Mouse (Mus musculus) embryonic facial prominence, embryonic 15.5 days (tissue): Measurements from ENCODE around the gene Ube4b. TPM values are rescaled to one million over a fixed set of nuclear protein-coding genes. Genes with fewer than 3 reads are reported as not detected.

Source experiments
- ATAC-seq: fragments of 200-750 bp; cut with Nextera tagmentation; 2 replicates; pipeline ENCODE4 v1.8.0; 2017; ENCODE audit warnings: low read depth, moderate TSS enrichment; ENCODE audit not compliant: insufficient number of reproducible peaks, low FRiP score, low TSS enrichment
- H3K27ac ChIP-seq: fragments of 300-500 bp; sonication (generic); replicated peaks from 2 replicates; pipeline ENCODE4 v1.5.1; 2015; ENCODE audit warnings: mild to moderate bottlenecking, inconsistent platforms
- H3K27me3 ChIP-seq: fragments of 300-500 bp; sonication (generic); 2 replicates; pipeline ENCODE4 v1.6.1; 2015; ENCODE audit warnings: inconsistent platforms
- H3K36me3 ChIP-seq: fragments of 300-500 bp; sonication (generic); 2 replicates; pipeline ENCODE4 v1.6.1; 2015; ENCODE audit warnings: mild to moderate bottlenecking, inconsistent platforms
- H3K4me1 ChIP-seq: fragments of 300-500 bp; sonication (generic); 2 replicates; pipeline ENCODE4 v1.6.1; 2015; ENCODE audit warnings: inconsistent platforms
- H3K4me2 ChIP-seq: fragments of 300-500 bp; sonication (generic); replicated peaks from 2 replicates; pipeline ENCODE4 v1.6.1; 2015; ENCODE audit warnings: mild to moderate bottlenecking, inconsistent platforms
- H3K4me3 ChIP-seq: fragments of 300-500 bp; sonication (generic); replicated peaks from 2 replicates; pipeline ENCODE4 v1.5.1; 2015; ENCODE audit warnings: mild to moderate bottlenecking, inconsistent platforms
- H3K9ac ChIP-seq: fragments of 300-500 bp; sonication (generic); 2 replicates; pipeline ENCODE4 v1.6.1; 2015; ENCODE audit warnings: inconsistent platforms
- H3K9me3 ChIP-seq: fragments of 300-500 bp; sonication (generic); replicated peaks from 2 replicates; pipeline ENCODE4 v1.6.1; 2016; ENCODE audit warnings: inconsistent platforms
- WGBS: fragments of 180-500 bp; shearing (Covaris S2); methylation state at CpG from one replicate; pipeline ENCODE4 v1.1.7; 2015; 5-methylcytosine and 5-hydroxymethylcytosine counted together
- polyA plus RNA-seq: library from polyadenylated mRNA; unstranded; fragments of >200 nt; fragmentation: Nextera tagmentation; extraction: Ambion mirVana; gene quantifications from 2 replicates; pipeline ENCODE4 v1.2.1, GENCODE M21; 2015

Ube4b gene
- polyA plus RNA-seq, 1 experiment from 2014 or later, result 45.8 TPM

- Histone ChIP-seq H3K27ac (no peak overlapping the region), H3K4me1 (0 out of 2 replicates have a peak, but pooled peaks cover 6% of the 10 kb centered on the region), H3K36me3 (no peaks in the 10 kb centered on the region), H3K27me3 (no peaks in the 10 kb centered on the region), H3K4me3 (no peak overlapping the region), H3K4me2 (no peak overlapping the region), H3K9ac (no peak overlapping the region), H3K9me3 (no peaks in the 10 kb centered on the region)
- no peak for ATAC-seq
- WGBS, result 82% methylated on average over 5 of the region's 5 CpGs
Measured at GRCm38 (mm10) chr4:149429592-149429991, 3.0 kb upstream of the Ube4b start.

- H3K36me3 ChIP-seq, result no peaks in the 10 kb centered on the region
- H3K9me3 ChIP-seq, result no peaks in the 10 kb centered on the region
- peak overlapping the region; percentile 67 for H3K4me2 ChIP-seq
- no peaks in the 10 kb centered on the region for H3K27me3 ChIP-seq
- peak overlapping the region; percentile 99 for H3K27ac ChIP-seq
- peaks cover 17% of the 10 kb centered on the region; the same call in 1 of the 2 replicates for H3K4me1 ChIP-seq
- no peak for ATAC-seq
- under 1% methylated on average over 35 of the region's 35 CpGs for WGBS
- peak overlapping the region; percentile 99 for H3K4me3 ChIP-seq
- peak overlapping the region; percentile 86 for H3K9ac ChIP-seq
Measured at GRCm38 (mm10) chr4:149425801-149426292, 702 bp downstream of the Ube4b start.

- no peaks in the 10 kb centered on the region for H3K27me3 ChIP-seq
- WGBS, result under 1% methylated on average over 9 of the region's 9 CpGs
- H3K4me3 ChIP-seq, result peak overlapping the region; percentile 99
- H3K9ac ChIP-seq, result peak overlapping the region; percentile 31; the same call in 1 of the 2 replicates
- H3K4me1 ChIP-seq, result peaks cover 21% of the 10 kb centered on the region
- ATAC-seq, result no peak
- H3K9me3 ChIP-seq, result no peaks in the 10 kb centered on the region
- no peak overlapping the region for H3K27ac ChIP-seq
- H3K4me2 ChIP-seq, result peak overlapping the region; percentile 67
- no peaks in the 10 kb centered on the region for H3K36me3 ChIP-seq
Measured at GRCm38 (mm10) chr4:149424755-149425154, 1.8 kb downstream of the Ube4b start.

- Histone ChIP-seq H3K4me1 (peaks cover 51% of the 10 kb centered on the region), H3K4me2 (no peak overlapping the region), H3K27ac (no peak overlapping the region), H3K4me3 (no peak overlapping the region), H3K9ac (no peak overlapping the region), H3K27me3 (no peaks in the 10 kb centered on the region), H3K9me3 (no peaks in the 10 kb centered on the region), H3K36me3 (no peaks in the 10 kb centered on the region)
- ATAC-seq, result no peak
- WGBS, result 61% methylated on average over 5 of the region's 5 CpGs
Measured at GRCm38 (mm10) chr4:149417854-149418365, 8.6 kb downstream of the Ube4b start.

GRCm38 (mm10) chr4:149416986-149417385 lies 9.6 kb downstream of the Ube4b start:
- no peak overlapping the region for H3K27ac ChIP-seq
- H3K36me3 ChIP-seq, result peaks cover 3% of the 10 kb centered on the region; the same call in 1 of the 2 replicates
- no peak for ATAC-seq
- no peaks in the 10 kb centered on the region for H3K27me3 ChIP-seq
- H3K9ac ChIP-seq, result no peak overlapping the region
- no peak overlapping the region for H3K4me3 ChIP-seq
- 75% methylated on average over 2 of the region's 2 CpGs for WGBS
- no peak overlapping the region for H3K4me2 ChIP-seq
- peaks cover 49% of the 10 kb centered on the region for H3K4me1 ChIP-seq
- no peaks in the 10 kb centered on the region for H3K9me3 ChIP-seq

GRCm38 (mm10) chr4:149416417-149416816 lies 10.1 kb downstream of the Ube4b start:
- H3K4me3 ChIP-seq, result no peak overlapping the region
- peaks cover 43% of the 10 kb centered on the region for H3K4me1 ChIP-seq
- peaks cover 3% of the 10 kb centered on the region; the same call in 1 of the 2 replicates for H3K36me3 ChIP-seq
- 44% methylated on average over 10 of the region's 10 CpGs for WGBS
- no peak overlapping the region for H3K9ac ChIP-seq
- no peak for ATAC-seq
- H3K9me3 ChIP-seq, result no peaks in the 10 kb centered on the region
- no peaks in the 10 kb centered on the region for H3K27me3 ChIP-seq
- no peak overlapping the region for H3K4me2 ChIP-seq
- peak overlapping the region; percentile 48; the same call in 1 of the 2 replicates for H3K27ac ChIP-seq

- H3K9ac ChIP-seq, result no peak overlapping the region
- H3K9me3 ChIP-seq, result no peaks in the 10 kb centered on the region
- H3K4me1 ChIP-seq, result peaks cover 42% of the 10 kb centered on the region
- peaks cover 3% of the 10 kb centered on the region; the same call in 1 of the 2 replicates for H3K36me3 ChIP-seq
- peak; percentile 75 for ATAC-seq
- peak overlapping the region; percentile 48 for H3K27ac ChIP-seq
- H3K4me2 ChIP-seq, result 0 out of 2 replicates have a peak overlapping the region, but pooled peaks have one; percentile 3
- 19% methylated on average over 13 of the region's 13 CpGs for WGBS
- H3K4me3 ChIP-seq, result no peak overlapping the region
- no peaks in the 10 kb centered on the region for H3K27me3 ChIP-seq
Measured at GRCm38 (mm10) chr4:149415651-149416169, 10.8 kb downstream of the Ube4b start.

- Histone ChIP-seq H3K27ac (no peak overlapping the region), H3K9ac (no peak overlapping the region), H3K36me3 (peaks cover 5% of the 10 kb centered on the region; the same call in 1 of the 2 replicates), H3K4me3 (no peak overlapping the region), H3K4me2 (no peak overlapping the region), H3K27me3 (no peaks in the 10 kb centered on the region), H3K9me3 (no peaks in the 10 kb centered on the region), H3K4me1 (peaks cover 39% of the 10 kb centered on the region)
- no peak for ATAC-seq
- 82% methylated on average over 3 of the region's 3 CpGs for WGBS
Measured at GRCm38 (mm10) chr4:149414259-149414658, 12.3 kb downstream of the Ube4b start.

- Histone ChIP-seq H3K4me1 (peaks cover 17% of the 10 kb centered on the region), H3K4me3 (no peak overlapping the region), H3K9me3 (no peaks in the 10 kb centered on the region), H3K4me2 (no peak overlapping the region), H3K36me3 (peaks cover 5% of the 10 kb centered on the region; the same call in 1 of the 2 replicates), H3K27me3 (no peaks in the 10 kb centered on the region), H3K27ac (no peak overlapping the region), H3K9ac (no peak overlapping the region)
- 81% methylated on average over 4 of the region's 4 CpGs for WGBS
- no peak for ATAC-seq
Measured at GRCm38 (mm10) chr4:149409759-149410158, 16.8 kb downstream of the Ube4b start.

GRCm38 (mm10) chr4:149408331-149408730 lies 18.2 kb downstream of the Ube4b start:
- Histone ChIP-seq H3K4me1 (peaks cover 29% of the 10 kb centered on the region), H3K4me3 (no peak overlapping the region), H3K36me3 (peaks cover 5% of the 10 kb centered on the region; the same call in 1 of the 2 replicates), H3K27ac (no peak overlapping the region), H3K9me3 (no peaks in the 10 kb centered on the region), H3K4me2 (no peak overlapping the region), H3K27me3 (no peaks in the 10 kb centered on the region), H3K9ac (no peak overlapping the region)
- 93% methylated on average over 6 of the region's 6 CpGs for WGBS
- no peak for ATAC-seq

- WGBS, result 77% methylated on average over 5 of the region's 5 CpGs
- no peak overlapping the region for H3K27ac ChIP-seq
Measured at GRCm38 (mm10) chr4:149407461-149407860, 19.1 kb downstream of the Ube4b start.

More at GRCm38 (mm10) chr4:149407461-149407860, 19.1 kb downstream of the Ube4b start:
- peaks cover 36% of the 10 kb centered on the region for H3K4me1 ChIP-seq
- H3K27me3 ChIP-seq, result no peaks in the 10 kb centered on the region
- H3K4me2 ChIP-seq, result no peak overlapping the region
- ATAC-seq, result no peak
- H3K9ac ChIP-seq, result no peak overlapping the region
- H3K4me3 ChIP-seq, result no peak overlapping the region
- no peaks in the 10 kb centered on the region for H3K9me3 ChIP-seq
- peaks cover 5% of the 10 kb centered on the region; the same call in 1 of the 2 replicates for H3K36me3 ChIP-seq
